Mouse (Mus musculus) WW6 (cell line): Measurements from ENCODE around the gene Sprr2d.

Experiments
- DNase-seq: peaks from one replicate; pipeline ENCODE4 v3.0.0-alpha.2; 2013; ENCODE audit warnings: low read depth, low spot score

The Sprr2d gene

GRCm38 (mm10) chr3:92338840-92339239 is at the start of gene Sprr2d:
TSS of gene Sprr2d (plus strand) at chr3:92339140.
- no peak for DNase-seq

- no peak for DNase-seq
Measured at GRCm38 (mm10) chr3:92307406-92307805, 31.5 kb upstream of the Sprr2d start.

- DNase-seq = no peak
Measured at GRCm38 (mm10) chr3:92316320-92316719, 22.6 kb upstream of the Sprr2d start, which contains the start of gene Sprr2b. TSS of gene Sprr2b (plus strand) at chr3:92316620.

GRCm38 (mm10) chr3:92317384-92317783 is 21.6 kb upstream of the Sprr2d start:
- DNase-seq = no peak

GRCm38 (mm10) chr3:92336278-92336677 is 2.7 kb upstream of the Sprr2d start:
- DNase-seq = no peak

GRCm38 (mm10) chr3:92351843-92352242 is 12.9 kb downstream of the Sprr2d start, which contains the start of gene Sprr2e:
TSS of gene Sprr2e (plus strand) at chr3:92352143.
- no peak for DNase-seq

- DNase-seq = no peak
Measured at GRCm38 (mm10) chr3:92361619-92362018, 22.7 kb downstream of the Sprr2d start.

- no peak for DNase-seq
Measured at GRCm38 (mm10) chr3:92364887-92365286, 25.9 kb downstream of the Sprr2d start, which contains the start of gene Sprr2f. TSS of gene Sprr2f (plus strand) at chr3:92365187.

GRCm38 (mm10) chr3:92373613-92374012 is 34.7 kb downstream of the Sprr2d start:
- no peak for DNase-seq

- no peak for DNase-seq
Measured at GRCm38 (mm10) chr3:92385385-92385784, 46.4 kb downstream of the Sprr2d start, which contains the start of gene Sprr2h. TSS of gene Sprr2h (plus strand) at chr3:92385685.
